Mouse (Mus musculus) brain, embryonic 14.5 days (tissue): ENCODE data around the gene Perm1. TPM values are rescaled to one million over a fixed set of nuclear protein-coding genes. Genes with fewer than 3 reads are reported as not detected.

Experiments
- DNase-seq: peaks from one replicate; pipeline ENCODE4 v3.0.0-alpha.2; 2011; ENCODE audit warnings: low read depth
- CTCF ChIP-seq: fragments of 200-500 bp; IDR thresholded peaks from 2 replicates; pipeline ENCODE4 v1.5.1; 2012; ENCODE audit warnings: inconsistent platforms, mild to moderate bottlenecking, moderate library complexity, borderline replicate concordance; ENCODE audit not compliant: insufficient read depth, insufficient read length; ENCODE audit errors: extremely low read depth
- POLR2A ChIP-seq: fragments of 200-500 bp; IDR thresholded peaks from 2 replicates; pipeline ENCODE4 v1.6.1; 2012; ENCODE audit warnings: mild to moderate bottlenecking, inconsistent platforms, borderline replicate concordance; ENCODE audit not compliant: poor library complexity, insufficient read depth, insufficient read length, severe bottlenecking; ENCODE audit errors: extremely low read depth
- polyA plus RNA-seq: library from polyadenylated mRNA; depleted of rRNA; stranded (reverse); fragments of >200 nt; gene quantifications from 2 replicates; pipeline ENCODE4 v1.2.3, GENCODE M21; 2012

The Perm1 gene
- polyA plus RNA-seq, 1 experiment = 1.7 TPM

GRCm38 (mm10) chr4:156203001-156203412, 12.7 kb upstream of the Perm1 start, which contains the start of gene AW011738:
AW011738 (plus strand) TSS chr4:156203304.
- TF ChIP-seq CTCF (no peak), POLR2A (peak; percentile 50; the same call in 1 of the 2 replicates)
- DNase-seq = peak; percentile 90

GRCm38 (mm10) chr4:156203413-156204131, 12.1 kb upstream of the Perm1 start:
- DNase-seq = peak; percentile 58
- TF ChIP-seq POLR2A = no peak
- TF ChIP-seq CTCF = no peak

- no peak for DNase-seq
- no peak for TF ChIP-seq POLR2A
- no peak for TF ChIP-seq CTCF
Observed at GRCm38 (mm10) chr4:156208872-156209271, 6.8 kb upstream of the Perm1 start.

GRCm38 (mm10) chr4:156209963-156210635, 5.6 kb upstream of the Perm1 start:
- TF ChIP-seq CTCF = no peak
- TF ChIP-seq POLR2A = no peak
- no peak for DNase-seq

- TF ChIP-seq POLR2A (no peak), CTCF (no peak)
- no peak for DNase-seq
Observed at GRCm38 (mm10) chr4:156213134-156213533, 2.5 kb upstream of the Perm1 start.

GRCm38 (mm10) chr4:156216196-156216595, 528 bp downstream of the Perm1 start:
- DNase-seq = no peak
- TF ChIP-seq CTCF = no peak
- no peak for TF ChIP-seq POLR2A

GRCm38 (mm10) chr4:156217022-156217669, 1.5 kb downstream of the Perm1 start:
- no peak for DNase-seq
- no peak for TF ChIP-seq CTCF
- TF ChIP-seq POLR2A = no peak

GRCm38 (mm10) chr4:156217838-156218237, 2.2 kb downstream of the Perm1 start:
- TF ChIP-seq POLR2A = no peak
- no peak for DNase-seq

- TF ChIP-seq POLR2A = no peak
- TF ChIP-seq CTCF = no peak
- DNase-seq = no peak
Observed at GRCm38 (mm10) chr4:156219936-156220335, 4.3 kb downstream of the Perm1 start.

- no peak for DNase-seq
- TF ChIP-seq POLR2A (no peak), CTCF (no peak)
Observed at GRCm38 (mm10) chr4:156224276-156224675, 8.6 kb downstream of the Perm1 start.

- TF ChIP-seq CTCF (no peak), POLR2A (no peak)
- DNase-seq = peak; percentile 52
Observed at GRCm38 (mm10) chr4:156227752-156228392, 12.2 kb downstream of the Perm1 start.
